Mouse (Mus musculus) CD4-positive helper T cell, adult 2 months (primary cell): ENCODE results near the gene Krtap9-1.
"Not testable (repeated sequence)": the region's sequence is repeated elsewhere in the genome, so short reads cannot be mapped to it uniquely, and the experiment has no call there.

ENCODE experiments used
- DNase-seq: peaks from one replicate; pipeline ENCODE4 v3.0.0-alpha.2; 2012; ENCODE audit warnings: low read depth, missing footprints, low spot score

The Krtap9-1 gene

GRCm38 (mm10) chr11:99873089-99873488, at the start of gene Krtap9-1:
TSS of gene Krtap9-1 (plus strand) at chr11:99873389.
- DNase-seq: not testable (repeated sequence)

GRCm38 (mm10) chr11:99837966-99838365, 35.2 kb upstream of the Krtap9-1 start, which contains the start of gene 2300003K06Rik:
TSS of gene 2300003K06Rik (minus strand) at chr11:99838066.
- no peak for DNase-seq

- no peak for DNase-seq
These were observed 31.0 kb upstream of the Krtap9-1 start for GRCm38 (mm10) chr11:99842185-99842584.

GRCm38 (mm10) chr11:99846746-99847145, 26.4 kb upstream of the Krtap9-1 start:
- DNase-seq: no peak

- no peak for DNase-seq
These were observed 21.7 kb upstream of the Krtap9-1 start, which contains the start of gene Krtap4-16 for GRCm38 (mm10) chr11:99851508-99851907. TSS of gene Krtap4-16 (minus strand) at chr11:99851608.

GRCm38 (mm10) chr11:99854121-99854520, 19.1 kb upstream of the Krtap9-1 start:
- no peak for DNase-seq

GRCm38 (mm10) chr11:99857617-99858016, 15.6 kb upstream of the Krtap9-1 start, which contains the start of gene Gm11568:
TSS of gene Gm11568 (plus strand) at chr11:99857917.
- no peak for DNase-seq

- DNase-seq: no peak
These were observed 14.4 kb upstream of the Krtap9-1 start for GRCm38 (mm10) chr11:99858761-99859160.

GRCm38 (mm10) chr11:99864176-99864575, 9.0 kb upstream of the Krtap9-1 start, which contains the start of gene Gm11559:
TSS of gene Gm11559 (plus strand) at chr11:99864476.
- not testable (repeated sequence) for DNase-seq

GRCm38 (mm10) chr11:99878887-99879286, 5.7 kb downstream of the Krtap9-1 start, which contains the start of gene Gm11567:
TSS of gene Gm11567 (plus strand) at chr11:99879187.
- DNase-seq: not testable (repeated sequence)

GRCm38 (mm10) chr11:99907620-99908019, 34.4 kb downstream of the Krtap9-1 start, which contains the start of gene Krtap31-1:
TSS of gene Krtap31-1 (plus strand) at chr11:99907920.
- no peak for DNase-seq

- no peak for DNase-seq
These were observed 41.3 kb downstream of the Krtap9-1 start, which contains the start of gene Gm11565 for GRCm38 (mm10) chr11:99914451-99914850. TSS of gene Gm11565 (plus strand) at chr11:99914751.
